Mouse (Mus musculus): Measurements from ENCODE around the gene Actrt2. TPM values are rescaled to one million over a fixed set of nuclear protein-coding genes. Genes with fewer than 3 reads are reported as not detected.

Actrt2 gene
- polyA plus RNA-seq, 3 experiments from 2014 or later = not detected

GRCm38 (mm10) chr4:154682311-154682710 lies 14.6 kb upstream of the Actrt2 start:
- ATAC-seq = no peak

GRCm38 (mm10) chr4:154675441-154676000 lies 7.9 kb upstream of the Actrt2 start:
- no peak for ATAC-seq

GRCm38 (mm10) chr4:154674966-154675365 lies 7.3 kb upstream of the Actrt2 start:
- ATAC-seq = no peak

GRCm38 (mm10) chr4:154674541-154674940 lies 6.9 kb upstream of the Actrt2 start:
- ATAC-seq = no peak

DNA sequence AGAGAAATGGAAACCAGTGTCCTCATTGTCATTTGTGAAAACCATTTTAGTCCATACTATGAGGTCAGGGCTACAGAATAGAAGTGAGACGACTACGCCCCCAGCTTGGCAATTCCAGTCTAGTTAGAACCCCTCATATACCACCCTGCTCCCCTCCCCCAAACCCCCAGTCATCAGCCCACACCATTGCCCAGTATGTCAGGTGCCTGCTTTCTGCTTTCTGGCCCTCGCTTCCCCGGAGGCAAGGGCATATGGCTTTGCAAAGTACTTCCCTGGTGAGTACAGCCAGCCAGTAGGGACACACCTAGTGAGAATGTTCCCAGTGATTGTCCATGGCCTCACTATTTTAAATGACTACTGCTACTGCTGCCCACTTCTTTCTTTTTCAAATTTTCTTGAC lies 6.3 kb upstream of the Actrt2 start:
- no peak for ATAC-seq

DNA sequence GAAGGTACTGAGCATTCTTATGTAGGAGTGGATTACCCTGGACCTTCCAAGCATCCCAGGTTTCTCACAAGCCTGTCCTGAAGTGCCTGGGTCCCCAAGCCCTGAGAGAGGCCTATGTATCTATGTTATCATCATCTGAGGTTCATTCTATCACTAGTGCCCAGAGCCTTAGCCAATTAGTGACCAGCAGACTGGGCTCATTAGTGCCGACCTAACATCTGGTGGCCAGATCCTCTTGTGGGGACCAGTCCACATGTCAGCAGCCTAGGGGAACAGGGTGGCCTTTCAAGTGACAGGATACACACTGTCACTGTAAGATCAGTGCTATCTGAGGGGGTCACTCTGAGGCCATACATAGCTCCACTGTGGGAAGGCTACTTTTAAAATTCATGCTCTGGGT lies 4.4 kb upstream of the Actrt2 start:
- no peak for ATAC-seq

DNA sequence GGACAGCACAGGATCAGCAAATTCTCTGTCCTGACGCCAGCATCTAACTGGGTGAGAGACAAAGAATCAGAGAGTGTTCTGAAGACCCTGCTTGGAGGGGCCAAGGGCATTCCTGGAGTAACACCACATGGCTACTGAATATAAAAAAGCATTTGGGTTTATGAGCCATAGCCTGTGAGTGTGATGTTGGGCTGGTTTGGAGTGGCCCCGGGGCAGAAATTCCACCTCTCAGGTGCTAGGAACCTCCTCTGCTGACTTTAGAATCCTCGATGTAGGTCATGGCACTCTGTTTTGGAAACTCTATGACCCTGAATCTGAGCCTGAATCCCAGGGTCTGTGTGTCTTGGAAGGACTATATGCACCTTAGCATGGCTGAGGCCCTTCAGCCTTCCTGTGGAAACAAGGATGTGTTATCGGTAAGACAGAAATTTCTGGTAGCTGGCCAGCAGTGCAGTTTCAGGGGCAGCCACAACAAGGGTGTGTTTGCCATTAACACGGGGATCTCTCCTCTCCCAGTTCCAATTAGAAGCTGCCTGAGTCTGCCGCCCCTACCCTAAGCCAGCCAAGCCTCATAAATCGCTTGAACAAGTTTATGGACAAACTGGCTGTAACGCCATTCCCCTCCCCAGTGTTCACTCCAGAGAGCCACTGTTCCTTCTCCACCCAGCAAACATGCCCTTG lies 3.7 kb upstream of the Actrt2 start:
- no peak for ATAC-seq

GRCm38 (mm10) chr4:154662681-154663215 lies 4.9 kb downstream of the Actrt2 start:
- no peak for ATAC-seq

- ATAC-seq = no peak
Measured at GRCm38 (mm10) chr4:154661256-154661655, 6.4 kb downstream of the Actrt2 start.

- no peak for ATAC-seq
Measured at GRCm38 (mm10) chr4:154660025-154660424, 7.6 kb downstream of the Actrt2 start.

- ATAC-seq = no peak
Measured at GRCm38 (mm10) chr4:154655134-154655910, 12.3 kb downstream of the Actrt2 start.

- no peak for ATAC-seq
Measured at GRCm38 (mm10) chr4:154652494-154652893, 15.2 kb downstream of the Actrt2 start.

DNA sequence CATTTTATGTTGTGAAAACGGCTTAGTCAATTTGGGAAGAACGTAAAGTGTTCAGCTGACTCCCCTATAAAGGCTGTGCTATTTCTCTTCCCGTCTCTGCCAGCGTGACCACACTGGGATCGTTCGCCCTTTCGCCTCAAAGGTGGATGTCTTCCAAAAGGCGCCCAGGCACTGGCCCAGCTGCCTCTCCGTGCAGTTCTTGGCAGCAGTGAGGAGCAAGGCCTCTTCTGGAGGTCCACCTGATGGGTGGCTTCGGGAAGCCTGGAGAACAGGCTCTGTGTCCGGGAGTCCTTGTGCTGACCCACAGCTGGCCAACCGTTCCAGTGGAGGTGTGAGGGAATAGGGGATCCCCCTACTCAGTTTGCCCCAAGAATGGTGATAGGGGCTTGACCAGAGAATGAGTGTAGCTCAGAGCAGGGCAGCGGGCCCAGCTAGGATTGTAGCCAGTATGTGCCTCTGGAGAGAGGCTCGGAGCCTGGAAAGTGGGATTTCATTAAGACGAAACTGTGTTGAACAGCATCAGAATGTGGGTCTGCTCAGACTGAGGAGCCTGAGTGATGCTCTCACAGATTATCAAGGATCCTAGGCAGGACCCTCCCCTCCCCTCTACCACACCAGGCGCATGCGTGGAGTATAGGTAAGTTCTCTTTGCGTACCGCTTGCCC lies 18.5 kb downstream of the Actrt2 start:
- no peak for ATAC-seq

DNA sequence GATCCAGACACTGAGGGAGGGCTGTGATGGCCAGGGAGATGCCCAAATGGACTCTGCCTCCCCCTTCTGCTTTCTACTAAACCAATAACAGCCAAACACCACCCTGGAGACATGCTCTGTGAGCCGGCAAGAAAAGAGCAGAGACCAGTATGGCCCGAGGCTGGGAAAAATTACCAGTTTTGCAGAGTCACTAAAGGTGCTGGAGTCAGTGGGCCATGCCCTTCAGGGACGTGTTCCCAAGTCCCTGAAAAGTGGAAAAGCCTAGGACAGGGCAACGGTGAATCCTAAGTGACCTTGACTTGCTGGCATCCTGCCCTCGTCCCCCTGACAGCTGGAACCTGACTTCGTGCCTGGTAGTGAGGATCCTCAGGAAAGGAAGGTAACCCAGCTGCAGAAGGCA lies 25.2 kb downstream of the Actrt2 start:
- ATAC-seq = no peak

DNA sequence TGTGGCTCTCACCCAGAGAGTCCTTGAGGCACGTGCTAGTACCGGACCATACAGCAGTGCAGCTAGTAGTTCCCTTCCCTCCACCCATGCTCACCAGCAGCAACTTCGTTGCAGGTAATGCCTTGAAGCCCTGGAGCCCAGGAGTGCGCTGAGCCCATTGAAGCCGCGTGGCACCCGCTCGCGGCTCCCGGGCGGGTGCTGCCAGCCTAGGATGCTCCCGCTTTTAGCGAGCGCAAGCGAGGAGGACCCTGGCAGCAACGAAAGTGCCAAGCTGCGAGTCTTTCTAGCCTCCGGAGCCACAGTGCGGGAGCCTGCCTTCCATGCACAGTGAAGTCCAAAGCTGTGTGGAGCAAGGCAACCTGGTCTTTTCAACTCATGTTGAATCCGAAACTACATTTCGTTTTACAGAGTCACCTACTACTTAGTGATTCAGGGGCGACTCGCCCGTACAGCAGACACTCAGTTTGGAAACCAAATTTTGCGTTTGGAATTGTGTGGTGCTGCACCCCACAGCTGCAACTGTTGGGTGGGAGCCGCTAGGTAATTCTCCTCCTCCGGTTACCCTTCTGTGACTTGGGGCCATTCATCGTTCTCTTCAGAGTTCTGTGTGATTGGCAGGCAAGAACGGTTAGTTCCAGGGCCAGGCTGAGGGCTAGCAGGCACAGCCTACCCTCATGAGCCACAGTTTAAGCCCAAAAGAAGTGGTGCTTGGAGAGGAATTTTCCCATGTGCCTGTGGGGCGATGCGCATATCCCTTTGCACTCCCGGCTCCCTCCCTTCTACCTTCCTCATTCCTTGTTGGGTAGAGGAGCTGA lies 26.2 kb downstream of the Actrt2 start:
- no peak for ATAC-seq

GRCm38 (mm10) chr4:154640443-154641295 lies 27.0 kb downstream of the Actrt2 start:
- no peak for ATAC-seq

DNA sequence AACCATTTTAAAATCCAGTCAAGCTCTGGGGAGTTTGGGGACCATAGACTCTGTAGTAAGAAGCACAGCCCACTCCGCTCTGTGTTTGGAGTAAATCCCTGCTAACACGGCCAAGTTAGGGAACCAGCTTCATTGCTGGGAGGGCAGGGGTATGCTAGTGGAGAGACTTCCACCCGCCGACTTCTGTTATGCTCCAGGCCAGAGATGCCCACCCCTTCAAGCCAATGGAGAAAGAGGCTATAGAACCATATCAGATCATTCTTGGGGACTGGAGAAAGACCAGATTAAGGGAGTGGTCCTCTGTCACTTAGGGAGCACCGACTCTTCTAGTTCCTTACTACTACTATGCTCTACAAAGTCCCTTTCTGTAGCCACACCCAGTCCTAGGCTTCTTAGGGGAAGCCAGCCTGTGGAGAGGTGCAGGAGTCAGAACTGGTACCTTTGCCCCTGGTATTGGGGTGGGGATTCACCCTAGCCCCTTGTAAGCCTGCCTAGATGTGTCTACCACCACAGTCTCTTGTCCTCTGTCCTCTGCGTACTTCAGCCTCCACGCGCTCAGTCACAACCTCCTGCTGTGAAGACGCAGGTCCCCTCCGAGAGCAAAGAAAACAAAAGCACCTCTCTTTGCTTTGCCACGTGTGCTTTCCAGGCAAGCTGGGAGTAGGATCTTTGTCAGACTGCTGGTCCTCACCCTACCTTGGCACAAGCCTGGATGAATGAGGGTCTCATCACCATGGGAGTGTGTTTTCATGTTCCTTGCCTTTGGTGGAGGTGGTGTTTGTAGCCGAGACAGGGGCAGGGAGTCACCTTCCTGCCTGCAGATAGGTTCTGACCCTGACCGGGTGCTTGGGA lies 27.9 kb downstream of the Actrt2 start:
- no peak for ATAC-seq

- no peak for ATAC-seq
Measured at GRCm38 (mm10) chr4:154639126-154639525, 28.5 kb downstream of the Actrt2 start.

DNA sequence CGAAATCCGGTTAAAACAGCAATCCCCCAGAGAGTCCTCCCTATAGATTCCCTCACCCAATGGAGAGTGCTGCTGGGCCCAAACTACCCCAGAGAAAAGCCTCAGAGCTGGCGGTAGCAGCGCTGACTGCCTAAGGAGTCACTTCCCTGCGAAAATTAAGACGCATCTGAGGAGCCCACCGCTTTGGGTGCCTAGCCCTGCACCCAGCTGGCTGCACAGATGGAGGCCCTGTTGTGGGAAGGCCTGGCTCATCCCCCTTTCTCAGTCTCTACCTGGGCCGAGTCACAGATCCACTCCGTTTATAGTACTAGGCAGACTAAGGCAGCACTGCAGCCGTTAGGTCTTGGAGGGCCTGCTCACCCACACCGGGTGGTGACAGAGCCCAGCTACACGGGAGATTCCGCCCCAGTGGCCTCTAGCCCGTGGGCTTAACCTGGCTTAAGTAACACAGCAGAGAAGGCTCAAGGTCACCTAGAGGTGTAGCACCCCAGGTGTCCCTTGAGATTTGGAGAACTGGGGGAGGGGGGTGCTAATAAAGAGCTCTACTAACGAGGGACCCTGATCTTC lies 29.3 kb downstream of the Actrt2 start:
- ATAC-seq = no peak

Measured in inflammation-experienced regulatory T-cells, adult 6 months (primary cell).